Mouse (Mus musculus): ENCODE results near the gene Krtcap3.

Gene Krtcap3

DNA sequence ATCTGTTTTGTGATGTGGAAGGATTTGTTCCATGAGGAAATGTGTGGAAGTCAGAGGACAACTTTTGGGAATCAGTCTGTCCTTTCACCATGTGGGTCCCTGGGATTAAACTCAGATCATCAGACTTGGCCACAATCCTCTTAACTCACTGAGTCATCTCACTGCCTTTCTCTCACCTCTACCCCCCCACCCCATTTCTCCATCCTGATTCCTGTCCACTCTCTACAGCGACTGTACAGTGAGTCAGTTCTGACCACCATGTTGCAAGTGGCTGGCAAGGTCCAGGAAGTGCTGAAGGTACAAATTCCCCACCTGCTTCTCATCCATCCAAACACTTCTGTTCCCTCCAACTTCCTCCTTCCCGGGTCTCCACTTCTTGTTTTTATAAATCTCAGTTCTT is 47.0 kb downstream of the Krtcap3 start:
- no peak for DNase-seq (ENCODE audit: extremely low read depth, low read depth, low spot score)

DNA sequence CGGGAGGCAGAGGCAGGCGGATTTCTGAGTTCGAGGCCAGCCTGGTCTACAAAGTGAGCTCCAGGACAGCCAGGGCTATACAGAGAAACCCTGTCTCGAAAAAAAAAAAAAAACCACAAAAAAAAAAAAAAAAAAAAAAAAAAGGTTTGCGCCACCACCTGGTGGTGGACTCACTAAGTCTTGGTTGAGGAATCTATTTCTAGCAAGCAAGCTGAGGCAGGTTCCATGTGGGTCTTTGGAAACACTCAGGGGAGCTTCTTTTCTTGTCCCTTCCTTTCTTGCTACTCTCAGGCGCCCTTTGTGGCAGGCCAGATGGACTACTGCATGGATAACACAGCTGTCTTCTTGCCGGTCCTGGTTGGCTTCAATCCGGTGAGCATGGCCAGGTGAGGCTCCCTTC is 50.4 kb downstream of the Krtcap3 start:
- no peak for DNase-seq (ENCODE audit: extremely low read depth, low read depth, low spot score)
